Mouse (Mus musculus): ENCODE data around the gene Aim2.
"Not testable (repeated sequence)": the region's sequence is repeated elsewhere in the genome, so short reads cannot be mapped to it uniquely, and the experiment has no call there.

Aim2 gene

DNA sequence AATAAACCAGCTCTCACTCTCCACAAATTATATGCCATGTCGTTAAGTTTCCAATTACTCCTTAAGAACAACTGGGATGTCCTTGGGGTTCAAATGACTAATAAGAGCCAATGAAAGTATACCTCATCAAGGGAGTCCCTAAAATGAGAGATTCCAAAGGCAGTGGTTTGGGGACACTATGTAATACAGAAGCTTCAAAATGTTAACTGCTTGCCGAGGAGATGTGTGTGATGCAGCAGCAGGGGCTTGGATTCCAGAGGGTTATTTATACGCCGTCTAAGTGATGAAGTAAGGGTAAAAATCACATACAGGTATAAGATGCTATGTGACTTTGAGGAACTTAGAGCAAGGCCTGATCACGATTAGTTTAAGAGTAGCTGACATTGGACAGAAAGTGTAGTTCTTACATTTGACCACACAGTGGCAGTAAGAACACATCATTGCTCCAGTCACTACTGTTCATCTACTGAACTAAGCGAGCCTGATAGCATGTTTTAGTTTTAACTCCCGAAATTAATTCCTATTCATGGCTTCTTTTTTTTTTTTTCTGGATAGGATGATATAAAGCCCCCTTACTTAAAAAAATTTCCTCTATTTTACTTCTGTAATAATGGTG lies 105.6 kb downstream of the Aim2 start:
- DNase-seq (ENCODE audit: low read depth, low spot score): peak; percentile 9

- DNase-seq (ENCODE audit: low read depth, low spot score): no peak
Measured at GRCm38 (mm10) chr1:173456761-173457160, 106.1 kb downstream of the Aim2 start.

DNA sequence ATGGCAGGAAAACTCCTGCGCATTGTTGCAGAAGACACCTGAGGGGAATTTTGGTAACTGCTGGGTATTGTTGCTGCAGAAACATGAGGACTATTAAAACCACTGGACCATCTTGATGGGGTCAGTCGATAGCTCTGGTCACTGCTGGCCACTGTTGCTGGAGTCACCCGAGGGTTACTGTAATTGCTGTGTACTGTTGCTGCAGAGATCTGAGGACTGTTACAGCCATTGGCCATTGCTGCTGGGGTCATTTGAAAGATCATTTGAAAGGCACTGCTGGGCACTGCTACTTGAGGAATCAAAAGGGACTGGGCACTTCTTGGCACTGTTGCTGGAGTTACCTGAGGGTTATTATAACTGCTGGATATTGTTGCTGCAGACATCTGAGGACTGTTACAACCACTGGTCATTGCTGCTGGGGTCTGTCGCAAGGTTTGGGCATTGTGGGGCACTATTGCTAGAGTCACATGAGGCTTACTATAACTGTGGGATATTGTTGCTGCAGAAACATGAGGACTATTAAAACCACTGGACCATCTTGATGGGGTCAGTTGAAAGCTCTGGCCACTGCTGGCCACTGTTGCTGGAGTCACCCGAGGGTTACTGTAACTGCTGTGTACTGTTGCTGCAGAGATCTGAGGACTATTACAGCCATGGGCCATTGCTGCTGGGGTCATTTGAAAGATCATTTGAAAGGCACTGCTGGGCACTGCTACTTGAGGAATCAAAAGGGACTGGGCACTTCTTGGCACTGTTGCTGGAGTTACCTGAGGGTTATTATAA lies 129.9 kb downstream of the Aim2 start:
- not testable (repeated sequence) for DNase-seq (ENCODE audit: low read depth, low spot score)

GRCm38 (mm10) chr1:173481182-173481574 lies 130.5 kb downstream of the Aim2 start:
- not testable (repeated sequence) for DNase-seq (ENCODE audit: low read depth, low spot score)

DNA sequence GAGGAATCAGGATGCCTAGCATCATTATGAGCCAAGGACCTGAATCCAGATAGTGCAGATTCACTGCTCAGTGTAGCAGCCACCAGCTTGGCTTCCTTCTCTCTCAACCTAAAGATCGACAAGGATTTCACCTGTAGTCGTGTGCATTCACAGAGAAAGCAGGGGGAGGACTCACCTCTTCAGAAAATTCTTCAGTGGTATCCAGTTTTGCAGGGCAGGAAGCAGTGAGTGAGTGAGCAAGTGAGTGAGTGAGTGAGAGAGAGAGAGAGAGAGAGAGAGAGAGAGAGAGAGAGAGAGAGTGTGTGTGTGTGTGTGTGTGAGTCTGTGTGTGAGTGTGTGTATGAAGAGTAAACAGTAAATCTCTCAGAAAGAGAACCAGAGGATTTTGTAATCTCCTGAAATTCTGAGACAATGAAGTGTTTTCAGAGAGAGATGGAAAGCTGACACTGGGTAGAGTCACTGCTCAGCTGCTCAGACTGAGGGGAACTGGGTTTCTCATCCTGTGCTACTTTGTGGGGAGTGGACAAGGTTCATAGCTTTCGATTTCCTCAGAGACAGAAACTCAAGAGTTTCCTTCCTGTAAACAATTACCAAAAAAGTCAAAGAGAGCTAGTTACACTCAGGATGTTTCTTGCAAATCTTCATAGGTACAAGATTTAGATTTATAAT lies 140.3 kb downstream of the Aim2 start, which contains the start of gene Ifi206:
Ifi206 (minus strand) TSS at position 230 of the 669 bp plus-strand sequence.
- not testable (repeated sequence) for DNase-seq (ENCODE audit: low read depth, low spot score)

GRCm38 (mm10) chr1:173491483-173491882 lies 140.8 kb downstream of the Aim2 start:
- DNase-seq (ENCODE audit: low read depth, low spot score): not testable (repeated sequence)

GRCm38 (mm10) chr1:173510595-173510994 lies 159.9 kb downstream of the Aim2 start:
- not testable (repeated sequence) for DNase-seq (ENCODE audit: low read depth, low spot score)
